Mouse (Mus musculus) embryonic facial prominence, embryonic 13.5 days (tissue): Measurements from ENCODE around the gene Ppp1r3c. TPM values are rescaled to one million over a fixed set of nuclear protein-coding genes. Genes with fewer than 3 reads are reported as not detected.
"Not testable (repeated sequence)": the region's sequence is repeated elsewhere in the genome, so short reads cannot be mapped to it uniquely, and the experiment has no call there.

Source experiments
- ATAC-seq: fragments of 200-750 bp; cut with Nextera tagmentation; 2 replicates; pipeline ENCODE4 v1.8.0; 2017; ENCODE audit warnings: low read depth; ENCODE audit not compliant: insufficient number of reproducible peaks, insufficient read depth, low FRiP score, low TSS enrichment
- H3K27ac ChIP-seq: fragments of 300-500 bp; sonication (generic); 2 replicates; pipeline ENCODE4 v1.5.1; 2015; ENCODE audit warnings: moderate library complexity, mild to moderate bottlenecking, inconsistent platforms
- H3K27me3 ChIP-seq: fragments of 300-500 bp; sonication (generic); 2 replicates; pipeline ENCODE4 v1.6.1; 2015; ENCODE audit warnings: mild to moderate bottlenecking, inconsistent platforms
- H3K36me3 ChIP-seq: fragments of 300-500 bp; sonication (generic); 2 replicates; pipeline ENCODE4 v1.6.1; 2015; ENCODE audit warnings: mild to moderate bottlenecking, inconsistent platforms
- H3K4me1 ChIP-seq: fragments of 300-500 bp; sonication (generic); 2 replicates; pipeline ENCODE4 v1.6.1; 2015; ENCODE audit warnings: inconsistent platforms
- H3K4me2 ChIP-seq: fragments of 300-500 bp; sonication (generic); 2 replicates; pipeline ENCODE4 v1.6.1; 2015; ENCODE audit warnings: moderate library complexity, mild to moderate bottlenecking, inconsistent platforms
- H3K4me3 ChIP-seq: fragments of 300-500 bp; sonication (generic); 2 replicates; pipeline ENCODE4 v1.5.1; 2015; ENCODE audit warnings: mild to moderate bottlenecking, inconsistent platforms
- H3K9ac ChIP-seq: fragments of 300-500 bp; sonication (generic); 2 replicates; pipeline ENCODE4 v1.6.1; 2015; ENCODE audit warnings: mild to moderate bottlenecking, inconsistent platforms
- H3K9me3 ChIP-seq: fragments of 300-500 bp; sonication (generic); 2 replicates; pipeline ENCODE4 v1.6.1; 2016; ENCODE audit warnings: inconsistent platforms
- WGBS: fragments of 180-500 bp; shearing (Covaris S2); methylation state at CpG from one replicate; pipeline ENCODE4 v1.1.7; 2015; ENCODE audit warnings: mixed read lengths; 5-methylcytosine and 5-hydroxymethylcytosine counted together
- polyA plus RNA-seq: library from polyadenylated mRNA; unstranded; fragments of >200 nt; fragmentation: Nextera tagmentation; extraction: Ambion mirVana; gene quantifications from 2 replicates; pipeline ENCODE4 v1.2.1, GENCODE M21; 2015

Gene Ppp1r3c
- polyA plus RNA-seq, 1 experiment from 2014 or later = 9.3 TPM

DNA sequence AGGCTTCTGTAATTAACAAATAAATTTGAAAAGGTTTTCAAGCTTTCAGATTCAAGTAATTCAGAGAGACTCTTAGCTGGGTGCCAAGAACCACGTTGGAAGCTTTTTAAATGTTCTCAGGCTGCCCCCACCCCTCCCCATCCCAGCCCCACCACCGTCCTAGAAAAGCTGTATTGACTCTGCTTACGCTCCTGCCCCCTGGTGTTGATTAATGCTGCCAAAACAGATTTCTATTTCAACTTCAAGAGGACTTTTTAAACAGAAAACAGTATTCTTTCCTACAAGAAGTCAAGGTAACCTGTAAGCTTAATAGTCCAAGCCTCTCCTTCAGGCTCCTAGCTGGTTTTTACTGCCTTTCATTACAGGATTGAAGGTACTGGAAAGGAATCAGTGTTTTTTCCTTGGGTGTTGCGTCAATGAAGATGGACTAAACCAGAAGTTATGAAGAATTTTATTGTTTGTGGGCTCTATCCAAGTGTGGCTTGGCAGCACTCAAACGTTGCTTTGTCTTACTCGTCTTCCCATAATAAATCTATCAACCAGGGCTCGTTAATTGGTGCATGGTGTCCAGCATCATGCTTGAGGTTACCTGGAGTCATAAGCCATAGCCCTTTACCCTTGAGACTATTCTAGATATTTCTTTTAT, 3.2 kb upstream of the Ppp1r3c start:
- Histone ChIP-seq H3K4me1 (peaks cover 17% of the 10 kb centered on the region), H3K27me3 (no peaks in the 10 kb centered on the region), H3K27ac (no peak overlapping the region), H3K9me3 (no peaks in the 10 kb centered on the region), H3K4me2 (no peak overlapping the region), H3K4me3 (no peak overlapping the region), H3K9ac (no peak overlapping the region), H3K36me3 (no peaks in the 10 kb centered on the region)
- 58% methylated on average over 7 of the region's 7 CpGs for WGBS
- ATAC-seq = no peak

DNA sequence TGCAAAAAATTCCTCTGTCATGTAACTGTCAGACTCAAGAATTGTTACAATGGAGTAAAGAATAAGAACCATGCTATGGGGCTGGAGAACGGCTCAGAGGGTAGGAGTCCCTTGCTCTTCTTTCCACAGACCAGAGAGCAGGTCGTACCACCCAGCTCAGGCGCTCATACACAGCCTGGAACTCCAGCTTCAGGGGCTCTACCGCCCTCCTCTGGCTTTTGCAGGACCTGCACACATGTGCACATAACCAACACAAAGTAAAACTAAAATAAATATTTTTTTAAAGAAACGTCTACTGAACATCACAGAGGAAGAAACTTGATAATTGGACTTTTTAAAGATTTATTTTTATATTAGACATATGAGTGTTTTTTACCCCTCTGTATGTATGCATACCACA, 1.6 kb upstream of the Ppp1r3c start:
- H3K27ac ChIP-seq = no peak overlapping the region
- H3K4me2 ChIP-seq = no peak overlapping the region
- no peak for ATAC-seq
- H3K27me3 ChIP-seq = no peaks in the 10 kb centered on the region
- WGBS = 82% methylated on average over 5 of the region's 5 CpGs
- H3K4me1 ChIP-seq = peaks cover 21% of the 10 kb centered on the region
- H3K9me3 ChIP-seq = no peaks in the 10 kb centered on the region
- no peak overlapping the region for H3K4me3 ChIP-seq
- no peak overlapping the region for H3K9ac ChIP-seq
- peaks cover 10% of the 10 kb centered on the region for H3K36me3 ChIP-seq

DNA sequence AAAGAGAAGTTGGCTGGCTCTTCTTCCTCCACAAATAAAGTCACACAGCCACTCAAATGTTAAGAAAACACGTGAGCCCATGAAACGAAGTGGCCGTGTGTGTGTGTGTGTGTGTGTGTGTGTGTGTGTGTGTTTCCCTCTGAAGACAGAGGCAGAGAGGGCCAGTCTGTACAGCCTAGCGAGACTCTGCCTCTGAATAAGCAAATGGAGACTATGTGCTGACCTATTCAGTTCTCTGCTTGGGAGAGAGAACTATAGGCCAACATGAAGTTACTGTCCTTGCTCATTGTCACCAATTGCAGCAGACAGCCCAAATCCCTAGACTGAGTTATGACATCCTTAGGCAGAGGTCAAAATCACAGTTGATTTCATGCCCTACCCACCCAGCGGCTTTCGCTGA, 634 bp upstream of the Ppp1r3c start:
- Histone ChIP-seq H3K27ac (peak overlapping the region; percentile 88), H3K36me3 (peaks cover 18% of the 10 kb centered on the region), H3K9me3 (no peaks in the 10 kb centered on the region), H3K4me1 (peaks cover 21% of the 10 kb centered on the region), H3K4me2 (peak overlapping the region; percentile 80), H3K9ac (peak overlapping the region; percentile 79), H3K4me3 (peak overlapping the region; percentile 60), H3K27me3 (no peaks in the 10 kb centered on the region)
- no peak for ATAC-seq
- 35% methylated on average over 6 of the region's 6 CpGs for WGBS

DNA sequence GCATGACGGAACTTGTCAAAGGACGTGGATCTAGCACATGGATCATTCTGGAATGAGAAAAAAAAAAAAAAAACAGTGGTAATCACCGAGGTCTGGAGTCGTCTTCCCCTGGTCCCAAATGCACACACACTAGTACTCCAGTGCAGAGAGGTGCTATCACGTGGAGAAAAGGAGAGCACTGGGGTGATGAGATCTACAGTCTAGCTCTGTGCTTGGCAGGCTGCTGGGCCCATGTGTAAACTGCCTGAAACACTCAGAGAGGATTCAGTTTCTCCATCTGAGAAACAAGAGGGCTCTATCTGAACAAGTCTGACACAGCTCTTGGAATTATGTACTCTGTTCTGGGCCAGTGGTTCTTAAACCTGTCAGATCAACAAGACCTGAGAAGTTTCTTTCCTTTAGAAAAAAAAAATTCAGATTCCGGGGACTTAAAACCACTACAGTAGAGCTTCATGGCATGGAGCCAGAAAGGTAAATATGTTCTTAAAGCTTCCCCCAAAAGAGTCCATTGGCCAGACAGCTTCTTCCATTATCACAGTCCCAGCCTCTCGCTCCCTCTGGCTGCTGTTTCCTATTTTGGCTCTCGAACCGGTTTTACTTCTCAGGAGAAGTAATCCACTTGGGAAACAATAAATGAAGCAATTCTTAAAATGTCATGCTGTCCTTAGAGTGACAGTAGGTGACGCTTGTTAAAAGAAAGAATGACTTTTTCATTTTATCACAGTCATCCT, 2.0 kb downstream of the Ppp1r3c start:
- H3K27me3 ChIP-seq = no peaks in the 10 kb centered on the region
- 74% methylated on average over 10 of the region's 10 CpGs for WGBS
- H3K4me2 ChIP-seq = peak overlapping the region; percentile 80
- H3K36me3 ChIP-seq = peaks cover 22% of the 10 kb centered on the region
- no peak overlapping the region for H3K4me3 ChIP-seq
- 0 out of 2 replicates have a peak overlapping the region, but pooled peaks have one; percentile 36 for H3K27ac ChIP-seq
- no peak overlapping the region for H3K9ac ChIP-seq
- ATAC-seq = no peak
- H3K9me3 ChIP-seq = no peaks in the 10 kb centered on the region
- peaks cover 21% of the 10 kb centered on the region for H3K4me1 ChIP-seq

- Histone ChIP-seq H3K9me3 (no peaks in the 10 kb centered on the region), H3K36me3 (peaks cover 22% of the 10 kb centered on the region), H3K27ac (no peak overlapping the region), H3K27me3 (no peaks in the 10 kb centered on the region), H3K4me3 (no peak overlapping the region), H3K9ac (no peak overlapping the region), H3K4me2 (no peak overlapping the region), H3K4me1 (peaks cover 21% of the 10 kb centered on the region)
- 94% methylated on average over 16 of the region's 16 CpGs for WGBS
- no peak for ATAC-seq
These were observed 3.1 kb downstream of the Ppp1r3c start for GRCm38 (mm10) chr19:36733191-36733943.

GRCm38 (mm10) chr19:36731310-36731709, 5.1 kb downstream of the Ppp1r3c start:
- H3K27ac ChIP-seq = no peak overlapping the region
- H3K4me1 ChIP-seq = peaks cover 14% of the 10 kb centered on the region; the same call in 1 of the 2 replicates
- no peak overlapping the region for H3K9ac ChIP-seq
- no peaks in the 10 kb centered on the region for H3K9me3 ChIP-seq
- ATAC-seq = 0 out of 2 replicates have a peak, but pooled peaks have one; percentile 56
- no peak overlapping the region for H3K4me3 ChIP-seq
- WGBS = 85% methylated on average over 11 of the region's 11 CpGs
- no peak overlapping the region for H3K4me2 ChIP-seq
- H3K36me3 ChIP-seq = peaks cover 22% of the 10 kb centered on the region
- H3K27me3 ChIP-seq = no peaks in the 10 kb centered on the region

GRCm38 (mm10) chr19:36730414-36730813, 6.0 kb downstream of the Ppp1r3c start:
- not testable (repeated sequence) for H3K27ac ChIP-seq, H3K9me3 ChIP-seq, H3K27me3 ChIP-seq, H3K4me3 ChIP-seq, H3K9ac ChIP-seq, H3K4me2 ChIP-seq, ATAC-seq
- H3K4me1 ChIP-seq = peaks cover 11% of the 10 kb centered on the region; the same call in 1 of the 2 replicates
- 79% methylated on average over 2 of the region's 2 CpGs for WGBS
- H3K36me3 ChIP-seq = peaks cover 22% of the 10 kb centered on the region

DNA sequence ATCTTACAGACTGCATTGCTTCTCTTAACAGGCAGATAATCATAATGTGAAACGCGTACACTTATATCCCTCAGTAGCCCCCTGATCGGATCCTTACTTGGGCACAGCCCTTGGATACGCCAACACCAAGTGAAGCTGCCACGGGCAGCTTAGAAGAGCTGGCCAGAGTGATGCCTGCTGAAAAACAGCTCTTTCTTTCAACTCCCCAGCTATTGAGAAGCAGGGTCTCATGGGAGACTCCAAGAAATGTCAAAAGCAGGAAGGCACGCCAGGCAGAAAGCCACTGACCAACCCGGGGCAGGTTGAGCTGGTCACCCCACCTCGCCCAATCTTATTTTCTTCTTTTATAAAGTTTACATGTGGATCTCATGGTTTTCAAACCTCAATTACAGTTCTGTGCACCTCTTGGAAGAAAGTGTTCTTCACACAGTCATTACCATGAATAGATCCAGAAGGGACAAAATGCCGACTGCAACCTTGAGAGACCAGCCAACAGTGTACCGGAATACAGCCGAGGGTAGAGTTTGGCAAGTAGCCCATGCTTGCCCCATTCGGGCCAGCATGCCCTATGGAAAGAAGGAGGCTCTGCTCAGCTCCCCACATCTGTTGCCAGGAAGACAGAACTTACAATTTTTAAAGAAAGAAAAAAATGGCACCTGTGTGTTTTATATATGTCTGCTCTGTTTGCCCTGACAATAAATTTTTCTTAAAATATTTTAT, 7.6 kb downstream of the Ppp1r3c start:
- ATAC-seq = no peak
- peaks cover 21% of the 10 kb centered on the region for H3K36me3 ChIP-seq
- no peaks in the 10 kb centered on the region for H3K9me3 ChIP-seq
- no peak overlapping the region for H3K4me3 ChIP-seq
- no peak overlapping the region for H3K27ac ChIP-seq
- H3K27me3 ChIP-seq = no peaks in the 10 kb centered on the region
- peaks cover 5% of the 10 kb centered on the region; the same call in 1 of the 2 replicates for H3K4me1 ChIP-seq
- H3K4me2 ChIP-seq = no peak overlapping the region
- H3K9ac ChIP-seq = no peak overlapping the region
- WGBS = 87% methylated on average over 12 of the region's 12 CpGs

GRCm38 (mm10) chr19:36724970-36725369, 11.5 kb downstream of the Ppp1r3c start:
- Histone ChIP-seq H3K9ac (no peak overlapping the region), H3K4me3 (no peak overlapping the region), H3K27me3 (no peaks in the 10 kb centered on the region), H3K4me1 (no peaks in the 10 kb centered on the region), H3K36me3 (no peaks in the 10 kb centered on the region), H3K4me2 (no peak overlapping the region), H3K27ac (no peak overlapping the region), H3K9me3 (no peaks in the 10 kb centered on the region)
- ATAC-seq = no peak
- 70% methylated on average over 7 of the region's 7 CpGs for whole genome bisulfite sequencing

GRCm38 (mm10) chr19:36721139-36721538, 15.3 kb downstream of the Ppp1r3c start:
- H3K9ac ChIP-seq = no peak overlapping the region
- no peak for ATAC-seq
- no peaks in the 10 kb centered on the region for H3K36me3 ChIP-seq
- WGBS = 68% methylated on average over 8 of the region's 8 CpGs
- no peak overlapping the region for H3K4me3 ChIP-seq
- H3K4me1 ChIP-seq = no peaks in the 10 kb centered on the region
- H3K27ac ChIP-seq = no peak overlapping the region
- no peak overlapping the region for H3K4me2 ChIP-seq
- H3K27me3 ChIP-seq = no peaks in the 10 kb centered on the region
- H3K9me3 ChIP-seq = no peaks in the 10 kb centered on the region

DNA sequence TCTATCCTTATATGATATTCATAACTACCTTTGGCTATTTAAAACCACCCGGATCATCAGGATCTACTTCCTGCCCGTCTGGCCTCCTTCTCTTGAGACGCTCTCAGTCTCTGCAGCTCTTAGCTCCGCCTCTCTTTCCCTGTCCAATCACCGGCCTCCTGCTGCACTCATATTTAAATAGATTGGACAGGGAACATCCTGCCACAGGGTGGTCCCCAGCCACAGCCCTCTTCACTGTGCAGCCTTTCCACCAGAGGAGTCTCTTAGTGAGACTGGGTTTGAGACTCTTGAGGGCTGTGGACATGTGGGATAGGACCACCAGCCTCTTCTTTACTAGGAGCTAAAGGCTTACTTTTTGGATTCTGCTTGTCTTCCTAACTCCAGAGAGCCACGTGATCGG, 20.2 kb downstream of the Ppp1r3c start:
- no peaks in the 10 kb centered on the region for H3K27me3 ChIP-seq
- ATAC-seq = no peak
- H3K36me3 ChIP-seq = no peaks in the 10 kb centered on the region
- H3K4me1 ChIP-seq = no peaks in the 10 kb centered on the region
- H3K9ac ChIP-seq = no peak overlapping the region
- no peak overlapping the region for H3K4me3 ChIP-seq
- no peaks in the 10 kb centered on the region for H3K9me3 ChIP-seq
- 62% methylated on average over 7 of the region's 7 CpGs for WGBS
- H3K4me2 ChIP-seq = no peak overlapping the region
- H3K27ac ChIP-seq = no peak overlapping the region
